Mouse (Mus musculus) right cerebral cortex, adult 2 months (tissue): Measurements from ENCODE around the gene Cdh8.

ENCODE experiments used
- DNase-seq, 2 experiments: peaks; one replicate each; pipeline ENCODE4 v3.0.0; 2021 to 2022; ENCODE audit warnings: low spot score in 2 of 2

Cdh8 gene

DNA sequence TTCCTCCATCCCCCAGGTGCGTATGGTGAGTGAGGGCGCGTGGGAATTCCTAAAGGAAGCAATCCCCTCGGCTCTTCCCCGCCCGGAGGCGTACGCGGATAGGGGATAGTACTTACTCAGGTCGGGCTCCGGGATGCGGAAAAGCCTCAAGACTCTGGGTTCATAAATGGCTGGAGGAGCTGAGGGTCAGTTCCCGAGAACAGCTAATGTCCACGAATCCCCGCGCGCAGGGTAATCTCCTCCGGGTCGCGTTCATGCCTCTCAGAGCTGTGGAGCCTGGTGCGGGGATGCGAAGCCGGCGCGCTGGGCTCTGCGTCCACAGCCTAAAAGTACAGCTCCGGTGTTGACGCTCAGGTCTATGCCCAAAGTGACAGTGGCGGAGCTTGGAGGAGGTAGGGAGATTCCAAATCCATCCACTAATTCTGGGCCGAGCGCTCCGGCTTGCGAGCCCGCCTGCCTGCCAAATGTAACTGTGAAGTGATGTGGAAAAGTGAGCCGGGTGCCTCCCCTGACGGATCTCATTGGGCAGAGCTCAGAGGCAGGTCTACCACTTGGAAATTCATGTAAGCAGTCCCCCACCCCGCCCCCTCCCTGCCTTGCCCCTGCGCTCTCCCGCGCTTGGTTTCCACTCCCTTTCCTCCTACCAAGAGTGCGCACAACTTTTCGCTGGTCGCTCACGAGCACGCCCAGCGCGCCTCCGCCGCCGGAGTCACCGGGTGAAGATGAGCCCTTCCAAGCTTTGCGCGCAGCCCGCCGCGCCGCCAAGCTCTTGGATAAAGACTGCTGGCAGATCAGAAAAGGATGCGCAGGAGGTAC is at the start of gene Cdh8:
Gene Cdh8, minus strand, starts transcription at position 506 of the 816 bp plus-strand sequence.
- DNase-seq = peak; percentile 75 to 83

- no peak for DNase-seq
These were observed 30.2 kb upstream of the Cdh8 start for GRCm38 (mm10) chr8:99446506-99446905.

- no peak for DNase-seq
These were observed 9.6 kb upstream of the Cdh8 start for GRCm38 (mm10) chr8:99425901-99426300.

- peak; percentile 19 to 41 for DNase-seq
These were observed 5.2 kb upstream of the Cdh8 start for GRCm38 (mm10) chr8:99421516-99421915.

GRCm38 (mm10) chr8:99419726-99420125 is 3.5 kb upstream of the Cdh8 start:
- DNase-seq = no peak

- no peak for DNase-seq
These were observed 1.2 kb upstream of the Cdh8 start for GRCm38 (mm10) chr8:99417456-99417855.

GRCm38 (mm10) chr8:99415076-99415965 is 950 bp downstream of the Cdh8 start:
- peak; percentile 57 to 62 for DNase-seq

DNA sequence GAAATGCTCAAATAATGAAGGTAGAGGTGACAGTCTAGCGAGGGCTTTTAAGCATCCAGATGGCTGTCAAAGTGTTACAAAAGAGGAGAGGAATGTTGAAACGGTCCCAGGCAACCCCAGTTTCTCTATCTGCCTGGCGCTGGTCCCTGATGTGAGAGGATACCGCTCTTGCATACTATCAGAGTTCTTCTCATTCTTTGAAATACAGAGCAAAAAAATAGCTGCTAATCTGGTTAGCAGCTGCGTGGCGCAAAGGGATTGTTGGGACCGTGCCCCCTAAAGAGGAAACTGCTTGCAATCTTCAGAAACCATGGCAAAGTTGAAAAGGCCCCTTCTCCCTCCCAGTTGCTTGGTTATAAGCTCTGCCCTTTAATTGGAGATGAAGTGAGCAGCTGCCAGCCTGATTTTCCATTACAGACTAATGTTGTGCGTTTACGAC is 1.8 kb downstream of the Cdh8 start:
- DNase-seq = peak; percentile 28 to 55

DNA sequence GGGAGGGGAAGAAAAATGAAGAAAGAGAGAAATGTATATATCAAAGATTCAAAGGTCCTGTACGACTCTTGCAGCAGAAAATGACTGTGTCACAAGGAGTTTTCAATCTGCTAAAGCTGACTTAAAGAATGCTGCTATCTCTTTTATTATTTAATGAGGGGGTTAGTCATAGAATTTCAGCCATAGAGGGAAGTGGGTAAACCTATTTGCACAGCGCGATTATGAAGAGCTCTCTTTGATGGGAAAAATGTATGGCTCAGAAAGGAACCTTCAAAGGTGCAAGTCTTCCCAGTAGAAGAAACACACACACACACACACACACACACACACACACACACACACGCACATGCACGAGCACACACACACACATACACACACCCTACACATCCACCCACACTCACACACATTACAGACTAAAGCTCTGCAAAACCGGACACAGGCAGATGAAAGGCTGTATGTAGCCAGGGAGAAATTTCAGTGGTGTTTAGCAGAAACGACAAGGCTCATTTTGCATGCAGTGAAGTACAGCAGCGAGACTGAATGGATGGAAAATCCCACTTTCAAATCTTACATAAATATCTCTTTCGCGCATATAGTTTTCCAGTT is 2.3 kb downstream of the Cdh8 start:
- DNase-seq = no peak

GRCm38 (mm10) chr8:99393908-99394307 is 22.4 kb downstream of the Cdh8 start:
- no peak for DNase-seq

DNA sequence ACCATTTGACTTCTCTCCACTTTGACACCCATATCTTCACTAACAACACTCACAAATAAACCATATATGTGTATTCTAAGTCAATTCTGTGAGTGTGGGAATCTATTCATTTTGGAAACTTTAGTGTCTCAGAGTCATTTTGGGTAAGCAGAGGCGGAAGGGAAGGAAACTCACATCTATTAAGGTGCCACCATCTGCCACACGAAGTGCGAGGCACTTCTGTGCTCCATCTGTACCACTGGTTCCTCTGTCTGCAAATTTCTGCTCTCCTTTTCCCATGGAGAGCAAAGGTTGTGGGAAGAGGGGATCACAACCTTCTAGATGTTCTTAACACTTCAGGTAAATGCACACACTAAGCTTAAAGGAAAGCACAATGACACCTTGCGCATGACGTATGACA is 46.2 kb downstream of the Cdh8 start:
- DNase-seq = peak; percentile 28 to 33

- no peak for DNase-seq
These were observed 47.1 kb downstream of the Cdh8 start for GRCm38 (mm10) chr8:99369166-99369565.

DNA sequence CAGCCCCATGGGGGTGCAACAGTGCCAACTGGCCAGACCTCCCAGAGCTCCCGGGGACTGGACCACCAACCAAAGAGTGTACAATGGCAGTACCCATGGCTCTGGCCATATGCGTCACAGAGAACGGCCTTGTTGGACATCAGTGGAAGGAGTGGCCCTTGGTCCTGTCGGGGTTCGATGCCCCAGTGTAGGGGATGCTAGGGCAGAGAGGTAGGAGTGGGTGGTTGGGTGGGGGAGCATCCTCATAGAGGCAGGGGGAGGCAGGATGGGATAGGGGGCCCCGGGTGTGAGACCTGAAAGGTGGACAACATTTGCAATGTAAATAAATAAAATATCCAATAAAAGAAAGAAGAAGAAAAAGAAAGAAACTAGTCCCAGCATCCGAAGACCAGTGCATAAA is 47.8 kb downstream of the Cdh8 start:
- DNase-seq = no peak

DNA sequence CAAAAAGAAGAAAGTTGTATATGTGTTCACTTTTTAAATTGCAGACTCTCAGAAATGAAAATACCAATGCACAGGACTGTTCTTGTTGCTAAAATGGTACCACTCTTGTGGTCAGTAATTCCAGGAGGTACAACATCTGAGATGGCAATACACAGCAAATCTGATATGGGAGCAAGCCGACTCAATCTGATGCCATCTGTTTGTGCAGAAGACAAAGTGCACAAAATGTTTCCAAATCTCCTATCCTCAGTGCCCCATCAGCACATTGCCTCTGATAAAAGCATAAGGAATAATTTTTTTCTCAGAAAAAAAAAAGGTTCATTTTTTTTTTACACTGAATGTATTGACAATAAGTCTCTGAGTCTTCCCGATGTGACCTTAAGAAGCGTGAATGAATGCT is 62.3 kb downstream of the Cdh8 start:
- no peak for DNase-seq

- DNase-seq = no peak
These were observed 63.0 kb downstream of the Cdh8 start for GRCm38 (mm10) chr8:99353221-99353620.

DNA sequence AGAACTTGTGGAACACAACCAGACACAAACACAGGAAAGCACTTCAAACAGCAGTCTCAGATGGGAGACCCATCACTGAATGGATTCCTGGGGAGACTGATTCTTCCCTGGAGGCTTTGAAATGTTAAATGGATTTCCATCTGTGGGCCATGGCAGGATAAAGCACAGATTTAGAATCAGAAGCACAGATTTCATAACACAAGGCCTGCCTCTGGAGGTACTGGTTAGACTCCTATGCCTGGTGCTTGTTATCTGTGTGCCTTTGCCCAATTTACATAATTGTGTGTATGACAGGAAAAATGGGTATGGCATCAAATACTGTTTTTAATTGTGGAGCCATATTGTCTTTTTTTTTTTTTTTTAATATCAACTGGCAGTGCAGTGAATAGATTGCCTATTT is 66.8 kb downstream of the Cdh8 start:
- DNase-seq = no peak

GRCm38 (mm10) chr8:99348618-99349017 is 67.7 kb downstream of the Cdh8 start:
- DNase-seq = no peak

DNA sequence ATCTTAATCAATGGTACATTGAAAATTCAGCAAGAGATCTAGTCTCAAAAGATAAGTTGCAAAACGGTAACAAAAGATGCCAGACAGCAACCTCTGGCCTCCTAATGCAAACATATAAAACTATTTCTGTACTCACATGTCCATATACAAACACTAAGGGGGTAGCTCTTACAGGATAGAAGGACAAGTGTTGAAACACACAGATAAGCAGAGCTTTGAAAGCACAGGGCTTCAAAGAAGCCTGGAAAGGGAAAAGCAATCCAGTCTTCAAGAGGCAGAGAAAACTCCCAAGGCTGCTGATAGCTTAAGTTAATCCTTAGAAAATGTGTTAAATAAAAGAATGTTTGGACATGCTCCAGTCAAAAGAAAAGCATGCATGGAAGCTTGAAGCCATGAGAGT is 77.0 kb downstream of the Cdh8 start:
- no peak for DNase-seq

DNA sequence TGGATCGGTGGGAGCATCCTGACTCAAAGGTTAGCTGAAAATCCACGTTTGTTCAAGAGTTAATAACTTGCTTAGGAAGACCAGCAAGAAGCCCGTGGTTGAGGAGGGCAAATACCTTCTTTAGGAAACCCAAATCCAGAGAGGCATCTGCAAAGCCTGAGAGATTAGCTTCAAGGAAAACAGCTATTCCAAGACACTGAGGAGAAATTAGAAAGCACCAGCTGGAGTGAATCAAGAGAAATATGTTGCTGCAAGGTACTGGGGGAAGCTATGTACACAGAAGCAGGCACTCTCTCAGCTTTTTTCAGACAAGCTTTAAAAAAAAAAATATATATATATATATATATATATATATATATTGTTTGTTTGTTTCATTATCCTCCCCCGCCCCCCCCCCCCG is 88.7 kb downstream of the Cdh8 start:
- peak in 1 of 2 experiments; percentile 11 for DNase-seq

- no peak for DNase-seq
These were observed 101.7 kb downstream of the Cdh8 start for GRCm38 (mm10) chr8:99314561-99314960.

- DNase-seq = no peak
These were observed 112.1 kb downstream of the Cdh8 start for GRCm38 (mm10) chr8:99304184-99304583.

DNA sequence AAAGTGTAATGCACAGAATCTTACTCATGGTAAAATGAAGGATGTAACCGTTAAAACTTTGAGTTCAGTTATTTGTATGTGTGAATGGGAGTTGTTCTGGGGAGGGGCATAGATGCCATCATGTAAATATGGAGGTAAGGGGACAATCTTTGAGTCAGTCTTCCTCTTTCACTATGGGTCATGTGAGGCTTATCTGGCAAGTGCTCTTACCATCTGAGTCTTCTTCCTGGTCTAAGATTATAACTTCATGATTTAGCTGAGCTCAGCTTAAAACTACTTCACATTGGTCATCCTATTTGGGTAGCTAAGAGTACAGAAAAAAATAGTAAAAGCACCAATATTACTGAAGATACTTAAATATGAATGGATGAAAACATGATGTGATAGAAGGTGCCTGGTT is 126.1 kb downstream of the Cdh8 start:
- DNase-seq = no peak
